In genomic region chr13:15146167-15146566, GRCm38 (mm10) we compare ENCODE assay signal across 21 mouse cellular contexts.
"Had no signal": no experiment of that assay in that cellular context is flagged by ENCODE, and none has a peak within 500 bp of the region (broad histone marks: within the 10 kb centered on the region; RNA-seq: fewer than 3 reads in every experiment).

No protein-coding gene starts in this region.

- ATAC-seq: intestine, embryonic 15.5 days; liver, postnatal 0 days; lung, postnatal 0 days had no signal

- H3K27ac ChIP-seq: intestine, embryonic 15.5 days; limb, embryonic 15.5 days; liver, embryonic 14.5 days; macrophage; stomach, postnatal 0 days had no signal

- H3K4me3 ChIP-seq: intestine, embryonic 15.5 days; limb, embryonic 15.5 days; myocyte had no signal

- H3K4me2 ChIP-seq: intestine, embryonic 15.5 days; limb, embryonic 15.5 days; liver, embryonic 11.5 days; lung, embryonic 14.5 days had no signal

- H3K4me1 ChIP-seq: intestine, embryonic 15.5 days; limb, embryonic 15.5 days had no signal

- H3K9ac ChIP-seq: intestine, embryonic 15.5 days; limb, embryonic 15.5 days; liver, embryonic 14.5 days; liver, postnatal 0 days; lung, embryonic 14.5 days had no signal

- H3K36me3 ChIP-seq: intestine, embryonic 15.5 days; limb, embryonic 15.5 days had no signal

- DNase-seq: kidney, adult 18-20 months; kidney, adult 9 months; kidney, postnatal 14 days; kidney, postnatal 4 days; left cerebral cortex, postnatal 4 days; liver, postnatal 0 days; lung, embryonic 14.5 days; right cerebral cortex, adult 18-20 months; right cerebral cortex, postnatal 14 days; right cerebral cortex, postnatal 4 days; thymus, adult 2 months; thymus, postnatal 14 days; thymus, postnatal 4 days had no signal

- H3K9me3 ChIP-seq: intestine, embryonic 15.5 days; limb, embryonic 15.5 days had no signal

- H3K27me3 ChIP-seq: intestine, embryonic 15.5 days; limb, embryonic 15.5 days had no signal
